Mouse (Mus musculus): Measurements from ENCODE around the gene Gm10488.
"Not testable (repeated sequence)": the region's sequence is repeated elsewhere in the genome, so short reads cannot be mapped to it uniquely, and the experiment has no call there.

Gene Gm10488

DNA sequence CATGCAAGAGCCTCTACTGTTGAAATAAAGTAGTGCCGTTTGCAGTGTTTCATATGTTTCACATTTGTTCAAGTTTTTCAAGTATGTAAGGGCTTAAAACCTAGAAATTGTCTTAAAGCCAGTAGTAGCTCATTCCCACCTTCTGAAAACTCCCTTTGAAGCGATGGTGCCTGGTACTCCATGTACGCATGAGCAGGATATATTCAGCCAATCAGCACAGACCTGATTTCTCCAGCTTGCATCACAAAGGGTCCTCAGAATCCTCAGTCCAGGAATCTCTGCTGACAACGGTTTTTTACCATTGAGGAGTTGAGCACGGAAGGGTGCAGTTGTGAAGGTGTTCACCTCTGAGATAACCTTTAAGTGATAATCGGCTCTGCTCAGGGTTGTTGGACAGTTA is at the start of gene Gm10488:
Gene Gm10488, plus strand, starts transcription at position 301 of the 400 bp plus-strand sequence.
- not testable (repeated sequence) for DNase-seq (ENCODE audit: inconsistent ontology term)

All from Muller cell, postnatal 12 days (primary cell).